Mouse (Mus musculus): ENCODE measurements around the gene Atp1b2. TPM values are rescaled to one million over a fixed set of nuclear protein-coding genes. Genes with fewer than 3 reads are reported as not detected.
A peak's percentile ranks its signal among the peaks of the same experiment; 100 is the strongest.

Gene Atp1b2
- polyA plus RNA-seq, 1 experiment from 2014 or later = 30.4 TPM

- no peaks in the 10 kb centered on the region for H3K9me3 ChIP-seq
- H3K4me2 ChIP-seq = peak overlapping the region; percentile 99
- H3K4me3 ChIP-seq = peak overlapping the region; percentile 71
- peaks cover 17% of the 10 kb centered on the region for H3K36me3 ChIP-seq
- under 1% methylated on average over 67 of the region's 73 CpGs for WGBS
- peak overlapping the region; percentile 70 for H3K27ac ChIP-seq (replicated peaks)
- H3K9ac ChIP-seq = peak overlapping the region; percentile 89
- ATAC-seq (ENCODE audit: low read depth) = peak; percentile 52
- peaks cover 35% of the 10 kb centered on the region for H3K4me1 ChIP-seq (replicated peaks)
- peaks cover 5% of the 10 kb centered on the region; the same call in 1 of the 2 replicates for H3K27me3 ChIP-seq
Measured at GRCm38 (mm10) chr11:69604795-69605664, 712 bp downstream of the Atp1b2 start.

- Histone ChIP-seq H3K4me1 (replicated peaks) (peaks cover 42% of the 10 kb centered on the region), H3K4me3 (peak overlapping the region; percentile 71), H3K4me2 (peak overlapping the region; percentile 99), H3K27me3 (peaks cover 5% of the 10 kb centered on the region; the same call in 1 of the 2 replicates), H3K36me3 (peaks cover 17% of the 10 kb centered on the region), H3K9me3 (no peaks in the 10 kb centered on the region), H3K27ac (replicated peaks) (peak overlapping the region; percentile 70; the same call in 1 of the 2 replicates), H3K9ac (peak overlapping the region; percentile 89)
- no peak for ATAC-seq (ENCODE audit: low read depth)
- WGBS = 37% methylated on average over 3 of the region's 3 CpGs
Measured at GRCm38 (mm10) chr11:69604347-69604746, 1.4 kb downstream of the Atp1b2 start.

GRCm38 (mm10) chr11:69603516-69603915 is 2.2 kb downstream of the Atp1b2 start:
- no peak for ATAC-seq (ENCODE audit: low read depth)
- peak overlapping the region; percentile 71; the same call in 1 of the 2 replicates for H3K4me3 ChIP-seq
- peaks cover 5% of the 10 kb centered on the region; the same call in 1 of the 2 replicates for H3K27me3 ChIP-seq
- H3K9me3 ChIP-seq = no peaks in the 10 kb centered on the region
- peak overlapping the region; percentile 99 for H3K4me2 ChIP-seq
- H3K4me1 ChIP-seq (replicated peaks) = peaks cover 44% of the 10 kb centered on the region
- WGBS = 75% methylated on average over 8 of the region's 8 CpGs
- peaks cover 17% of the 10 kb centered on the region for H3K36me3 ChIP-seq
- H3K27ac ChIP-seq (replicated peaks) = no peak overlapping the region
- H3K9ac ChIP-seq = no peak overlapping the region

- WGBS = 84% methylated on average over 3 of the region's 3 CpGs
- Histone ChIP-seq H3K4me1 (replicated peaks) (peaks cover 44% of the 10 kb centered on the region), H3K9ac (no peak overlapping the region), H3K27ac (replicated peaks) (no peak overlapping the region), H3K4me2 (no peak overlapping the region), H3K27me3 (peaks cover 5% of the 10 kb centered on the region; the same call in 1 of the 2 replicates), H3K9me3 (no peaks in the 10 kb centered on the region), H3K36me3 (peaks cover 17% of the 10 kb centered on the region), H3K4me3 (no peak overlapping the region)
- ATAC-seq (ENCODE audit: low read depth) = no peak
Measured at GRCm38 (mm10) chr11:69601768-69602167, 4.0 kb downstream of the Atp1b2 start.

GRCm38 (mm10) chr11:69600098-69600497 is 5.6 kb downstream of the Atp1b2 start:
- peak; percentile 52 for ATAC-seq (ENCODE audit: low read depth)
- Histone ChIP-seq H3K4me3 (no peak overlapping the region), H3K4me2 (peak overlapping the region; percentile 4; the same call in 1 of the 2 replicates), H3K27ac (replicated peaks) (peak overlapping the region; percentile 52), H3K9ac (no peak overlapping the region), H3K9me3 (no peaks in the 10 kb centered on the region), H3K36me3 (peaks cover 17% of the 10 kb centered on the region), H3K27me3 (peaks cover 5% of the 10 kb centered on the region; the same call in 1 of the 2 replicates), H3K4me1 (replicated peaks) (peaks cover 41% of the 10 kb centered on the region)
- 16% methylated on average over 6 of the region's 6 CpGs for WGBS

GRCm38 (mm10) chr11:69599436-69599835 is 6.3 kb downstream of the Atp1b2 start:
- Histone ChIP-seq H3K9me3 (no peaks in the 10 kb centered on the region), H3K27me3 (peaks cover 5% of the 10 kb centered on the region; the same call in 1 of the 2 replicates), H3K4me1 (replicated peaks) (peaks cover 34% of the 10 kb centered on the region), H3K9ac (no peak overlapping the region; the same call in 1 of the 2 replicates), H3K36me3 (peaks cover 17% of the 10 kb centered on the region), H3K4me3 (no peak overlapping the region), H3K4me2 (0 out of 2 replicates have a peak overlapping the region, but pooled peaks have one; percentile 4), H3K27ac (replicated peaks) (peak overlapping the region; percentile 52)
- WGBS = 6% methylated on average over 9 of the region's 9 CpGs
- ATAC-seq (ENCODE audit: low read depth) = no peak

DNA sequence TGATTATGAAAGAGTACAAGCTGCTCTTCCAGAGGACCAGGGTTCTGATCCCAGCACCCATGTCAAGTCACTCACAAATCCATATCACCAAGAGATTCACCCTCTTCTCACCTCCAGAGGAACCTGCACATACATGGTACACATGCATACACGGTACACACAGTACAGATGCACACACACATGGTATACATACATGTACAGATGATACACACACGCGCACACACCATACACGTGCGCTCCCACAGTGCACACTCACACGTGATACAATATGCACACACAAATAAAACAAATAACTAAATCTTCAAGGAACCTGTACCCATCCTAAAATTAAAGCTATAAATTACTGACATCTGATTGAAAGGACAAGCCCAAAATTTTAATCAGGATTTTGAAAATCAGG is 10.9 kb downstream of the Atp1b2 start:
- H3K4me2 ChIP-seq = no peak overlapping the region
- peaks cover 8% of the 10 kb centered on the region for H3K4me1 ChIP-seq (replicated peaks)
- H3K27ac ChIP-seq (replicated peaks) = no peak overlapping the region
- WGBS = 96% methylated on average over 6 of the region's 6 CpGs
- H3K9me3 ChIP-seq = no peaks in the 10 kb centered on the region
- H3K4me3 ChIP-seq = no peak overlapping the region
- no peaks in the 10 kb centered on the region for H3K27me3 ChIP-seq
- no peak for ATAC-seq (ENCODE audit: low read depth)
- H3K36me3 ChIP-seq = peaks cover 31% of the 10 kb centered on the region
- no peak overlapping the region for H3K9ac ChIP-seq

- peak overlapping the region; percentile 33; the same call in 1 of the 2 replicates for H3K27ac ChIP-seq (replicated peaks)
- peaks cover 52% of the 10 kb centered on the region for H3K36me3 ChIP-seq
- no peak overlapping the region for H3K9ac ChIP-seq
- H3K9me3 ChIP-seq = no peaks in the 10 kb centered on the region
- no peak for ATAC-seq (ENCODE audit: low read depth)
- H3K4me3 ChIP-seq = no peak overlapping the region
- no peak overlapping the region for H3K4me2 ChIP-seq
- no peaks in the 10 kb centered on the region for H3K27me3 ChIP-seq
- 89% methylated on average over 4 of the region's 4 CpGs for WGBS
- H3K4me1 ChIP-seq (replicated peaks) = no peaks in the 10 kb centered on the region
Measured at GRCm38 (mm10) chr11:69592799-69593198, 12.9 kb downstream of the Atp1b2 start.

DNA sequence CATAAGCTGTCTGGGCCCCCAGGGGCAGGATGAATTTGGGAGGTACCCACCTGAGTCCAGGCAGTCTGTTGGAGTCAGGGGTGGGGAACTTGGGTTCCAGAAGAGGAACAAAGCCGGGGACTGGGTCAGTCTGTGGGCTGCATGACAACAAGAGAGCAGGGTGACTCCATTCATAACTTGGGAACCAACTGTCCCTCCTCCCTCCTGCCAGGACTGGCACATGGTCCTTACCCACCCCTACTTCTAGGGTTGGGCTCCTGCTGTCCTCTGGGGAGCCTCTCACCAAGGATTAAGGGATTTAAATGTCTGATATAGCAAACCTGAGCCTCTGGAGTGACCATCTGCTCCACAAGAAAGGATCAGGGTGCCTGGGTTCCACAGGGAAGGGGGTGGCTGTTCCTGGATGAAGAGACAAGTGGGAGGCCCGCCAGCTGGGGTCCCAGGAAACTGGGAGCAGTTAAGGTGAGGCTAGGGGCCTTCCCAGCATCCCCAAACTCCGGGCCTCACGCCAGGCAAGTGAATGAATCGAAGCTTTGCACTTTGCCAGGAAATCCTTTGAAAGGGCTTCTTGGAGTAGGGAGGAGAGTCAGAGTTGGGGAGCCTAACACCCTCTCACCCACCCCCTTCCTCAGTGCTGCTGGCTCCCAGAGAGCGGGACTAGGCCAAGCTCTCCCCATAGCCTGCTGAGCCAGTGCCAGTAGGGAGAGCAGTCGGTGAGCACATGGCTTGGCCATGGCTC is 13.7 kb downstream of the Atp1b2 start:
- Histone ChIP-seq H3K27ac (replicated peaks) (peak overlapping the region; percentile 33; the same call in 1 of the 2 replicates), H3K27me3 (no peaks in the 10 kb centered on the region), H3K9ac (no peak overlapping the region), H3K36me3 (peaks cover 59% of the 10 kb centered on the region), H3K4me3 (no peak overlapping the region), H3K9me3 (no peaks in the 10 kb centered on the region), H3K4me2 (no peak overlapping the region), H3K4me1 (replicated peaks) (no peaks in the 10 kb centered on the region)
- ATAC-seq (ENCODE audit: low read depth) = peak; percentile 69; the same call in 1 of the 2 replicates
- WGBS = 82% methylated on average over 7 of the region's 7 CpGs

DNA sequence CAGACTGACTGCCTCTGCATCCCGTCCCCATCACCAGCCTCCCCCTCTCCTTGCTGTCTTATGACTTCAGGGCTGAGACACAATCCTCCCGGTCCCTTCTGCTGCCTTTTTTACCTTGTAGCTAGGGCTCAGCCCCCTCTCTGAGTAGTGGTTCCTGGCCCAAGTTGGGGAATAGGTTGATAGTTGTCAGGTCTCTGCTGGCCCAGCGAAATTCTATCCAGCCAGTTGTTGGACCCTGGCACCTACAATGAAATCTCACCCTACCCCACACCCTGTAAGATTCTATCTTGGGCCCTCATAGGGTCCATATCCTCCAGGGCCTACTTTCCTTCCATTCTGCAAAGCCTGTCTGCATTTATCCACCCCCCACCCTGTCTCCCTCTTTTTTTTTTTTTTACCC is 14.3 kb downstream of the Atp1b2 start:
- no peak for ATAC-seq (ENCODE audit: low read depth)
- Histone ChIP-seq H3K9ac (no peak overlapping the region), H3K36me3 (peaks cover 60% of the 10 kb centered on the region), H3K4me2 (no peak overlapping the region), H3K4me3 (no peak overlapping the region), H3K4me1 (replicated peaks) (no peaks in the 10 kb centered on the region), H3K27me3 (no peaks in the 10 kb centered on the region), H3K9me3 (no peaks in the 10 kb centered on the region), H3K27ac (replicated peaks) (no peak overlapping the region)
- WGBS = 90% methylated on average over 3 of the region's 3 CpGs

DNA sequence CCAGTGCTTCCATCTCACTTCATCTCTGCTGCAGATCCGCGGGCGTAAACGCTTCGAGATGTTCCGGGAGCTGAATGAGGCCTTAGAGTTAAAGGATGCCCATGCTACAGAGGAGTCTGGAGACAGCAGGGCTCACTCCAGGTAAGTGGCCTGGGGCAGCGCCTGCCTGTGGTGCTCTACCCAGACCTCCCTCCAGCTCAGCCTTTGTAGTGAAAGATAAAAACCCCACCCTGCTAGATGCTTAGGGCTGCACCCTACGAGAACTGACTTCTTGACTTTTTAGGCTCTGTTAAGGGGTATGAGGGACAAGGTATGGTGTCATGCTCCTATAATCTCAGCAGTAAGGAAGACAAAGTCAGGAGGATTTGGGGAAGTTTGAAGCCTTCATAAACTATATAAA is 15.1 kb downstream of the Atp1b2 start:
- Histone ChIP-seq H3K4me1 (replicated peaks) (no peaks in the 10 kb centered on the region), H3K27me3 (no peaks in the 10 kb centered on the region), H3K9ac (no peak overlapping the region), H3K36me3 (peaks cover 60% of the 10 kb centered on the region), H3K4me2 (no peak overlapping the region), H3K4me3 (no peak overlapping the region), H3K27ac (replicated peaks) (no peak overlapping the region), H3K9me3 (no peaks in the 10 kb centered on the region)
- 94% methylated on average over 8 of the region's 8 CpGs for WGBS
- ATAC-seq (ENCODE audit: low read depth) = no peak
